Mouse (Mus musculus): ENCODE measurements around the gene Grhl1.
"Not testable (repeated sequence)": the region's sequence is repeated elsewhere in the genome, so short reads cannot be mapped to it uniquely, and the experiment has no call there.

Gene Grhl1

DNA sequence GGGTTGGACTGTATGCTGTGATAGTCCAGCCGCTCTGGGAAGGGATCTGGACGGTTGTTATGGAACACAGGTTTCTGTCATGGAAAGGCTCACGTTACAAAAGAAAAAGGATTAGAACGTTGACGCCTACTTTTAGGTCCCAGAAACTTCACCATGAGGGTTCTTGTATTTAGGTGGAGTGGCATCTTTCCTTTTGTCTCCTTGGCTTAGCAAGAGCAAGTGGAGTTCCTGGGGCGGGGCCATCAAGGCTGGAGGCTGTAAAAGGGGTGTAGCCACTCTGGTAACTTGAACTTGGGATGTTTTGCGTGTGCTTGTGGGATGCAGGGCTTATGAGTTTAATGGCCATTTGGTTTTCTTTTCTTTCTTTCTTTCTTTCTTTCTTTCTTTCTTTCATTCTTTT lies 18.3 kb downstream of the Grhl1 start:
- peak; percentile 19 for DNase-seq (ENCODE audit: low read depth, low spot score)

DNA sequence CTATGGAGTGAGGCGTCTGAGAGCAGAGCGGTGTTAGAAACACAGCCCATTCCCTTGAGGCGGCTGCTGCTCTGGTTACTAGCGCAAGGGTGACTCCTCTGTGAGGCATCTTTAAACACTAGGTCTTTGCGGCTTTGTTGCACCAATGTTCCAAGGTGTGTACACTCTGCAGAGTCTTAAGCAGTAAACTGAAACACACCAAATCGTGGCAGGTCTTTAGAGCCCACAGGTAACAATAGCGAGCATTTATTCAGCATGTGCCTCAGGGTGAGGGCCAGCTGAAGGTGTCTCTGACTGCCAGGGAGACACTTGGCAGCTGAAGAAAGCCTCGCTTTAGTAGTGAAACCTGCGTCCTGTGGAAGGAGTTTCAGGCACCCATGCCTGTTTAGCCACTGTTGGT lies 20.0 kb downstream of the Grhl1 start:
- DNase-seq (ENCODE audit: low read depth, low spot score) = no peak

DNA sequence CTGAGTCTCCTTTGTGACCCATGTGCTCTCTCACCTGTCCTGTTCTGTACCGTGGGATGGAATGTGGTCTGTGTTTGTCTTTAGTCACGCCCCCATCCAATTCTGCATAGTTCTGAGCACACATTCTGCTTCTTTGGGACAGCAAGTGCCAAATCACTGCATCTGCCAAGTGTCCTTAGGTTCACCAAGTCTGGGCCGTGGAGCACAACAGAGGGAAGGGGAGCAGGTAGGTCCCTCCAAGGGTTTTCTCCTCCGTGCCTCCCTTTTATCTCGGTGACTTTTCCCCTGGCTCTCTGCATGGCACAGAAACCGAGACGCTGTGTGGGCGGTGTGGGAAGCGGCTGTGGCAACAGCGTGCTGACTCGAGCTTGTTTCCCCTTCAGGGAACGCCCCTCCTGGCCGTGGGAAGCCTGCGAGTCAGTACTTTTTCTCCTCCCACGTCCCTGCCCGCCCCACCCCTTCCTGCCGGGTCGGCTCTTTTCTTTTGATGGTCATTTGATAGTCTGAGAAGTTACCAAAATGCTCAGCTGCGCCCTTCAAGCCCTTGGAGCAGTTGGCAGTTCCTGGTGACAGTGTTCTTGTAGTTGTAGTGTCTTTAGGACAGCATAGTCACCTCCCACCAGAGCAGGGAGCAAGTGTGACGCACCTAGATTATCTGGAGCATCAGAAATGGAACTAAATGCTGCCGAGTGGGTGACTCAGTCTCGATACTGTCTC lies 21.0 kb downstream of the Grhl1 start:
- peak; percentile 55 for DNase-seq (ENCODE audit: low read depth, low spot score)

DNA sequence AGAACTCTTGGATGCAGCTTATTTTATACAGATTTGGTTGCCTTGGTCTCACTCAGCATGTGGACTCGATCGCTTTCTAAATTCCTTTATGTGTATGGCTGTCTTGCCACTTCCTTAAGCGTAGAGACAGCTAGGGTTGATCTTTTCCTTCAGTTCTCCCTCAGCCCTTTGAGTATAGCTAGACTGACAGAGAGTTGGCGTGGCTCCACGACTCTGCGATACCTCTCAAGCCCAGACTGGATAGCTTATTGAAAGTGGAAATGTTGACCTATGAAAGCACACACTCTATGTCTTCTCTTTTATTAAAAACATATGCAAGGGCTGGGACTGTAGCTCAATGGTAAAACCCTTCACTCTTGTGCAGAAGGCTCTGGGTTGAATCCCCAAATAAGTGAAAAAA lies 25.3 kb downstream of the Grhl1 start:
- DNase-seq (ENCODE audit: low read depth, low spot score) = no peak

DNA sequence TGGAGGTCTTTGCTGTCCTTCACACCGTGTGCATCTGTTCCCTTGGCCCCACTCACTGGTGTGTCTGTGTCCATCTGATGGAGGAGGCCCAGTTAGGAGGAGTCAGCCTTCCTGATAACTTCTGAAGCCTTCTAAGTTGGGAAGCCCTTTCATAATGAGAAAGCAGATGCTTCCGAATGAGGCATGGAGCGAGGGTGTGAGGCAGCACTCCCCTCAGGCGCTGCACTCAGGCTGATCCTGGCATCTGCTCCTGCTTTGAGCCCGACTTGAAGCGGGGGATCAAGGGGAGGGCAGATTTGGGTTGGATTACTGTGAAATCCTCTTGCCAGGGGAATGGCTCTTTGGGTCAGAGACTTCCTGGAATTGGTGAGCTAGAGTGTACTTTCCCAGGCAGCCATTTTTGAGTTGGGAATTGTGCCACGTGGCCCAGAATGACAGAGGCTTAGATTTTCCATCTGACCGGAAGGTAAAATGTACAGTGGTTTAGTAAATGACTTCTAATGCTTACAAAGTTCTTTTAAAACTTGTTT lies 27.3 kb downstream of the Grhl1 start:
- no peak for DNase-seq (ENCODE audit: low read depth, low spot score)

DNA sequence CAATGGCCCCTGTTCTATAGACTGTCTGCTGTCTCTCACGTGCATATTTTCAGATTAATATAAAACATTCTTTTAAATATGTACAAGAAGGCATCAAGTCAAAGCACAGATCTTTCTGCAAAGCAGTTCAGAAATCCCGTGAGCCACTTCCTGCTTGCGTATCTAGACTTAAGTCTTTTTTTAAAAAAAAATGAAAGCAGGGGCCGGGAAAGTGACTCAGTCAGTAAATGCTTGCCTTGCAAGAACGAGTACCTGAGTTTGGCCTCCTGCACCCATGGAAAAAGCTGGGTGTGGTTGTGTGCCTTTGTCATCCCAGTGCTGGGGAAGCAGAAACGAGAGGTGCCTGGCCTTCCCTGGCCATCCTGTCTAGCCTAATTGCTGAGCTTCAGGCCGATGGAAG lies 28.0 kb downstream of the Grhl1 start:
- no peak for DNase-seq (ENCODE audit: low read depth, low spot score)

DNA sequence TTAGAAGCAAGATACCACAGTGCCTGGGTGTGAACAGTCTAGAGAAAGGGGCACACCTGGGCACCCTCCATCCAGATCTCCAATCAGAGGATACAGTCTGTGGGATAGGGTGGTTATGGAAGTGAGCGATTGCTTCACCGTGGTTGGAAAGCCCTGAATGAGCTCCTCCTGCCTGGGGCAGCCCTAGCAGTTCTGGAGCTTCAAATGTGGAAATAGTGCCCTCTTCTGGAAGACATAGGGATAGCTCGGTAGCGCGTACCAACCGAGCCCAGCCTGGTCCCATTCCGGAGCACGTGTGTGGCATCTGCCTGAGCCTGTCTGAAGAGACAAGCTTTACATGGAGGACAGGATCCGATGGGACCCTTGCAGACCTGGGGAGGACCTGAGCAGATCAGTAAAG lies 28.7 kb downstream of the Grhl1 start:
- DNase-seq (ENCODE audit: low read depth, low spot score) = peak; percentile 83

DNA sequence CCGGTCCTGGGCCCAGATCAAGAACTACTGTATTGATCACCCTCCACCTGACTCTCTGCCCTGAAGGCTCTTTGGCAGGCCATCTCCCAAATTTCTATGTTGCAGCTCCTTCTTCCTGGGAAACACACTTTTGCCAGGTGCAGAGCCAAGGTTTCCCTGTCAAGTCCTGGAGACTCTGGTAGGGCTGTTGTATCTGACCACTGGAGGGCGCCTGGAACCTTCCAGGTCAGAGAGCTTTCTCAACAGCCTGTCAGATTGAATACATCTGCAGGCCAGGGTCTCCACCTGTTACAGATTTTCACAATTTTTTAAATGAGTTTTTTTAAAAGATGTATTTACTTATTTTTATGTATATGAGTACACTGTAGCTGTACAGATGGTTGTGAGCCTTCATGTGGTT lies 31.2 kb downstream of the Grhl1 start:
- peak; percentile 64 for DNase-seq (ENCODE audit: low read depth, low spot score)

DNA sequence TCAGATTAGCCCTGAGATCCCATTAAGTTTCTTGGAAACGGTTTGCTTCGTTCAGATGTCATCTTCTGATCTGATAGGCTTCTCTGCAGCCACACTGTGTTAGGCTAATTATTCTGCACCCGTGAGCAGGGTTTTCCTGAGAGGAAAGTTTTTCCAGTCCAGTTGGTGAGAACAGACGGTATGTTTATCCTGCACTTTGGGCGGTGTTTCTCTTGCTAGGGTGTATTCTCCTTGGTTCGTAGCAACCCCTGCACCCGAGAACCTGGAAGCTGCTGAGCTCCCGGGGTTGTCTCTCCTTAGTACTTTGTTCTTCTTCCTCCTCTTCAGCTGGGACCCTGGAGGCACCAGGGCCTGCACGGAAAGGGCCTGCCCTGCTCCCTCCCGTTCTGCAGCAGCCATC lies 34.1 kb downstream of the Grhl1 start:
- no peak for DNase-seq (ENCODE audit: low read depth, low spot score)

DNA sequence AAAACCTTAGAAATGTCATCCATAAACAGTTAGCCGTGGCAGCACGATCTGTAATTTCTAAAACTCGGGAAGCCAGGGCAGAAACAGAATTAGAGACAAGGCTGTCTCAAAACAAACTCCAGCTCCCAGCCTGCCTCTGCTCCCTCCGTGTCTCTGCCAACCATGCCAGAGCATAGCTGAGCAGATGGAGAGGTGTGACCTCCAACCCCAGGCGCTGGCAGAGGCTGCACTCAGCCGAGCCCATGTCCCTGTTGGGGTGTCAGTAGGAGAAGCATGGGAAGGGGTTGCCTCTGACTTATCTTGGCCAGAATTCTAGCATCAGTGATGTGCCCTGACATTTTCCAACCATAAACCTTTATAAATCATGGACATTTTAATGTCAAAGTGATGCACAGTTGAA lies 40.5 kb downstream of the Grhl1 start:
- no peak for DNase-seq (ENCODE audit: low read depth, low spot score)

DNA sequence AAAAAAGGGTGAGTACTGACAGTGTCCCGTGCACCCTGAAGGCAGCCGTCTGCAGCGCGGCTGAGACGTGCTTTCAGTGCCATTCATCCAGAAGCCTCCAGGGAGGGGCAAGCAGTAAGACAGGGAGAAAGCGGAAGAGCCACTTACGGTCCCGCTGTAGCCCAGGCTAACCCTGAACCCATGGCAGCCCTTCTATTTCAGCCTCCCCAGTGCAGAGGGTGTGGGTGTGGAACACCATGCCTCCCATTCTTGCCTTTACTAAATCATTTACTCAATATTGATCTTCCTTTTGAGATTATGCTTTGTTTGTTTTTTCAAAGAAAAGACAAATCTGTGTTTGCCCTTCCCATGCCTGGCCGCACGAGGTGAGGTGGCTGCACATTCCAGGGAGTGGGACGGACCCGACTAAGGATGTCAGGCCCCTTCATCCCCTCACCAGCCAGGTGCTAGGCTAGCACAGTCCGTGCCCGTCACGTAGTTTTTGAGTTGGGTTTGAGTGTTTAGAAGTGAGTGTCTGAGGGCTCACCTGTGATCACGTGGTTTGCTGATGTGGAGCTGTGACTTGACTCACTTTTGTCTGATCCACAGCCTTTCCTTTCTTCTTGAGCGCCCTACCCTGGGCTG lies 42.5 kb downstream of the Grhl1 start:
- no peak for DNase-seq (ENCODE audit: low read depth, low spot score)

DNA sequence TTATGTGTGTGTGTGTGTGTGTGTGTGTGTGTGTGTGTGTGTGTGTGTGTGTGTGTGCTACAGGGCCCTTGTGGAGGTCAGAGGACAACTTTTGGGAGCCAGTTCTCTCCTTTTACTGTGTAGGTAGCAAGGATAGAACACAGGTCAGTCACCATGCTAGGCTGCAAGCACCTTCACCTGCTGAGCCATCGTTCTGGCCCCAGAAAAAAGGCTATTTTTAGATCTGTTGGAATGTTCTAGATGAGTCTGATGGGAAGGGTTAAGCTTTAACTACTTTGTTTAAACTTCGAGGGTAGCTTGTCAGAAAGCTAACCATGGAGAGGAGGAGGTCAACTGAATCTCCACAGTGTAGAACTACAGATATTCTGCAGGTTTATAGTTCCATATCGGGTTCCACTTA lies 43.1 kb downstream of the Grhl1 start:
- DNase-seq (ENCODE audit: low read depth, low spot score) = no peak

DNA sequence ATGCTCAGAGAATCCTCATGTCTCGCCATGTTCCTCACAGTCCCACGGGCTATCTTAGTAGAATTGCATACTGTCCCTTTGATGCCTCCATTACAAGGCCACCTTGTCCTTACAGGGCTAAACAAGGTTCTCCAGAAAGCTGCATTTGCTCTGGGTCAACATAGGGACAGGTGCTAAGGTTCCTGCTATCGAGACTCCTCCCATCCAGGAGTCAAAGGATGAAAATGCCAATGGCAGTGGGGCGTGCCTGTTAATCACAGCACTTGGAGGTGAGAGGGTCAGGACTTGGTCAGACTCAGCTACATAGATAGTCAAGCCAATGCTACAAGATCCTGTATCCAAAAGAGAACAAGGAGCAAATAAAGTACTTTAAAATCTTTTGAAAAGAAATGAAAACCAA lies 47.4 kb downstream of the Grhl1 start:
- no peak for DNase-seq (ENCODE audit: low read depth, low spot score)

DNA sequence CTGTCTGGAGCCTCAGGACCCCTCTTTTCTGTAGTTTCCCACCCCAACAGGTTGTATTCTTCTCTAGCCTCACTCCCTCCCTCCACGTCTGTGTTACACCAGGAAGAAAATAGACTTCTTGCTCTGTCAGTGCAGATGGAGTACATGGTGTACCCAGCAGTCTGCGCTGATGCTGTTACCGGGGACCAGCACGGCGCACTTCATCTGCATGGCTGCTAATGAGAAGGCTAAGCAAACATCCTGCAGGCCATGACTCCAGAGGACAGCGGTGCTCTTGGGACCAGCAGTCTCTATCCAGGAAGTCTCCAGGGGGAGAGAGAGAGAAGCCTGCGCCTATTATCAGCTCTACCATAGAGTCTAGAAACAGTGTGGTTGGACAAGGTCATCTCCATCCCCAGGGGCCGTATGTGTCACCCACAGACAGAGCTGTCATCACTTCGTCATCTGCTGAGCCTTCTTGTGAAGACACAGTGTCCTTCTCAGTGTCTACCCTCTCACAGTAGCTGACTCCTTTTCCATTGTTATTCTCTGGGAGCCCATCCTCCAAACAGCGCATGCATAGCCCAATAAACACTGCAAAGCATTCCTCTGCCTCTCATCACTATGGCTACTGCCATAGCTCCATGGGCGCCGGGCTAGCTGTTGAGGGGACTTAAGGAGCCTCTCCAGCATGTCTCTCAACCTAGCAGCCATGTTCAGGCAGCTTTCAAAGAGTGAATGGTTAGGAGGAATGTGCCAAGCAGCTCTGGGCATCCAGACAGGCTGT lies 51.6 kb downstream of the Grhl1 start:
- DNase-seq (ENCODE audit: low read depth, low spot score) = no peak

DNA sequence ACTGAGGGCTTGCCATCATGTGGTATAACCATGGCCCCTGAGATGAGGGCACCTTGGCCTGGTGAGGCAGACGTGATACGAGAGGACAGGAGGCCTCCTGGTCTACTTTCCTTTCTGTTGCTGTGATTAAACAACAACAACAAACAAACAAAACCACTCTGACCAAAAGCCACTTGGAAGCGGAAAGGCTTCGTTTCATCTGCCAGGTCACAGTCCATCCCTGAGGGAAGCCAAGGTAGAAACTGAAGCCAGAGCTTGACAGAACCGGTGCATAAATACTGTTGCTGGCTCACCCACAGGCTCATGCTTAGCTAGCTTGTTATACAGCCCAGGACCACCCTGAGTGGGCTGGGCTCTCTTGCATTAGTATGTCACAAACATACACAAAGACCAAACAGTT lies 54.3 kb downstream of the Grhl1 start:
- no peak for DNase-seq (ENCODE audit: low read depth, low spot score)

DNA sequence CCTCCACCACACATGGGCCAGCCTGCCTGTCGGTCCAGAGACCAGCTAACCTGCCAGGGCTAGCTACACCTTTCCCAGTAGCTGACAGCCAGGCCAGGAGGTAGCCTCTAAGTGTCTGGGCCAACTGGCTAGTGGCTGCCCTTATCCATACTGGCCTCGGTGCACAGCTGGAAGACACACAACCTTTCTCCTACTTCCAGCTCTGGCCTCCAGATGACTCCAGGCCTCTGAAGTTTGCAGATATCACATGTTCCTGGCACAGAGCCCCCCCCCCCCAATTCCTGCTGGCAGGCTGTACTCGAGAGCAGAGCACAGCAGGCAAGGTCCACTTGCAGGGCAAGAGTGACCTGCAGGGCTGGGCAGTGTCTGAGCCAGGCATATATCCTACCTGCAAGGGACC lies 55.1 kb downstream of the Grhl1 start:
- DNase-seq (ENCODE audit: low read depth, low spot score) = no peak

DNA sequence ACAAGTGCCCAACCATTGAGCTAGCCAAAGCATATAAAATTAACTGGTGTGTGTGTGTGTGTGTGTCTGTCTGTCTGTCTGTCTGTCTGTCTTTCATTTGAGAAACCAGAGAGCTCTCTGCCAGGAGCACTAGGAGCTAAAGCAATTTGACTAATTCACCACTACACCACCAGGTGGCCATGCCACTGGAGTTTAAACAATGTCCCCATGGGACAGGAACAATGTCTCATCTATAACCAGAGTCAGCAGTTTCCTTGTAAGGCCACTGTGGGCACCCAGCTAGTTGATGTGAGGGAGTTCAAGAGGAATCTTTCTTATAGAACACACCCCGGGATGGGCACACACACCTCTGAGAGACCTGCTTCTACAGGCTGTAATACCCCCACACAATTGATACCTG lies 58.1 kb downstream of the Grhl1 start:
- DNase-seq (ENCODE audit: low read depth, low spot score) = peak; percentile 50

DNA sequence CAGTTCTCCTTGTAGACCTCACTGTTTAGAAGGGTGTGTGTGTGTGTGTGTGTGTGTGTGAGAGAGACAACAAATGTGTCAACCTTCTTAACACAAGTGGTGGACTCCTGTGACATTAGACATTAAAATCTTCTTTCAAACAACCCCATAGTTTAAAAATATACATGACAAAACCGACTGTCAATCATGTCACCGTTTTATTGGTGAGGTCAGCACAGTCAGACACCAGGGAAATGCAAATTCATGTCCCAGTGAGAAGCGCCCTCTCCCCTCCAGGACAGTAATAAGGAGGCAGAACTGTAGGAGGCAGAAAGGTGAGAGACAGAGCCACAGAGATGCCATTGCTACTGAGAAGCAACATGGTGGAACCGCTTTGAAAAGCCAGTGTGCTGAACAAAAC lies 60.3 kb downstream of the Grhl1 start:
- DNase-seq (ENCODE audit: low read depth, low spot score) = no peak

DNA sequence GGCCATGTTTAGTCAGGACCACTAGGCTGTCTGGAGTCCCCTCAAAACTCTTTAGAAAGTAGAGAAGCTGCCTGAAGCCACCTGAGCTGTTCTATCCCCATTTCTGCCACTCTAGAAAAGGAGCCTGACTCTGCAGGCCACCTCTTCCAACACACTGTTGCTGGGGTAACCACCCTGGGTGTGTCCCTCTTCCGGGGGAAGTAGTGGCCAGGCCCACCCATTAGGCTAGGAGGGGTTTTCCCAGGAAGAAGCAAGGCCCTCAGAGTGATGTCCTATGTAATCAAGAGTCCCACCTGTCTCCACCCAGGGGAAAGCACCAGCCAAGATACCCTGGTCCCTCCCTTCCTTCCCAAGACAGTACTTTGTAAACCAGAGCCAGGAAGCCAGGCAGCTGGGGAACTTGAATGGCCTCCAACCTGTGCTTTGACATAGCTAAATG lies 61.7 kb downstream of the Grhl1 start:
- peak; percentile 28 for DNase-seq (ENCODE audit: low read depth, low spot score)

DNA sequence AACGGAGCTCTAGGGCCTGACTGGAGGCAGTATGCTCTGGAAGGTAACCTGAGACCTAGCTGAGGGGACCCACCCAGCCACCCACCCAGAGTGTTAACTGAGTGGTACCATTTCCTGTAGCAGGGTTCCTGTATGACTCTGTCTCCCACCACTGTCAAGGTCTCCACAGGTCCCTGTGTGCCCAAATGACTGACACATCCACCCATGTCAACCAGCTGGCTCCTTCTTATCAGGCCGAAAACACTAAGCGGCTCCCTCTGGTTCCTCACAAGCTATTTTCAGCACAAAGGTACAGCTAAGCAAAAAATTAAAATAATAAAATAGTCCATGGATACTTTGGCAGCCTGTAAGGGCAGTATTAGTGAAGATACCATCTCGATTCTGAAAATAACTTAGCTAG lies 62.1 kb downstream of the Grhl1 start:
- DNase-seq (ENCODE audit: low read depth, low spot score) = no peak

DNA sequence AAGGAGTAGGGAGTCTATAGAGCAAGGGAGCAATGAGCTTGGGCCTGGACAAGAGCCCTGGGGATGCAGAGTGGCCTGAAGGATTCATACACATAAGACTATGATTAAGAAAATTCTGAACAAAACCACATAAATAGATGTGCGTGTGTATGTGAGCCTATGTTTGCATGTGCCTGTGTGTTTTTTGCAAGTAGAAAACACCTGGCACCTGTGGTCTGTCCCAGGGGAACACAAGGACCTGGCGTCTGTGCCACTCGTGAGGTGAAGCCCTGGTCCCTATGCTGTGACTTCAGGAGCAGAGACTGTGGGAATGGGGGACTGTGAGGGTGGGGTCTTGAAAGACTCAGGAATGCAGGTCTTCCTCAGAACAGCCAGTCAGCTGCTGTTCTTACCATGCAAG lies 62.6 kb downstream of the Grhl1 start:
- DNase-seq (ENCODE audit: low read depth, low spot score) = no peak

DNA sequence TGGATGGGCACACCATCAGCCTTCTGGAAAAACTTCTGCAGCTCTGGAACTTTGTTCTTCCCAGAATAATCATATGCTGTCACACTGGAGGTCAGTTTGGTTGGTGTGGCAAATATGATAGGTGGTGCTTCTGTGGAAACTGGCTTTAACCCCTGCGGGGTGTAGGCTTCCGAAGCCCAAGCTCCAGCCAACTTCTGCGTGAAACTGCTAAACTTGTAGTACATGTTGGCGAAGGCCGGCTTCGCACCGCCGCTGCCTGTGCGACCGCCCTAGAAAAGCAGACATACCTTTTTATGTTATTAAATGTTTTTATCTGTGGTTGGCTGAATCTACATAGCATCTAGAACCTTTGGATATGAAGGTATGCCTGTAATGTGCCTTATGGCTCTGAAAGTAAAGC lies 66.7 kb downstream of the Grhl1 start:
- not testable (repeated sequence) for DNase-seq (ENCODE audit: low read depth, low spot score)

DNA sequence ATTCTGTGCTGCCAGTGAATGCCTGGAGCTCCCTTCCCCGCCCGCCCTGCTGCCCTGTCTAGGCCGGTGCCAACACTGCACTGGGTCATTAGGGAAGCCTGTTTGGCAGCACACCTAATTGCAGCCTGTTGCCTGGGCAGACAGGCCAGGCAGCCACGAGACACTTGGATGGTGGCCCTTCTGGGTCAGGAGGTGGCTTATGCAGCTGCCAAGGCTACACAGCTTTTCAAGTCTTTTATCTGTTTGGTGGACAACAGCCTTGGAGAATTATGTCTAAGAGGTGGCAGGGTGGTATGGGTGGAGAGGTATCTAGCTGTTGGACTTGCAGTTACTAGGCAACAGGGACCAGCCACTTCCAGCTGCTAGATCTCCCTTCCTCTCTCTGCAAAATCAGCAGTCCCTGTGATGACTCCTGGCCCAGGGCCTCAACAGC lies 70.3 kb downstream of the Grhl1 start:
- no peak for DNase-seq (ENCODE audit: low read depth, low spot score)

All from ES-CJ7 (cell line).